Mouse (Mus musculus) gastrocnemius, postnatal 4 days (tissue): ENCODE measurements around the gene Grn. TPM values are rescaled to one million over a fixed set of nuclear protein-coding genes. Genes with fewer than 3 reads are reported as not detected.
"Not testable (repeated sequence)": the region's sequence is repeated elsewhere in the genome, so short reads cannot be mapped to it uniquely, and the experiment has no call there.

Experiments
- DNase-seq, 2 experiments: peaks; one replicate each; pipeline ENCODE4 v3.0.0; 2021 to 2022; ENCODE audit warnings: low spot score in 2 of 2, mixed read lengths in 2 of 2
- long read RNA-seq, 2 experiments: library from polyadenylated mRNA; stranded (forward); transcript quantifications; one replicate each; pipeline ENCODE4 v2.0.0; 2021
- total RNA-seq, 2 experiments: library from RNA; stranded (reverse); gene quantifications; 2 replicates each; pipeline ENCODE4 v1.2.3; 2021

The Grn gene
- 100 to 1,000 TPM; 129 to 130 TPM for total RNA-seq
- long read RNA-seq, experiment 1, transcript Grn-201 (13 exons, 2,340 nt): major isoform, 118 of 169 reads
- long read RNA-seq, experiment 1, partial matches to known transcripts: 45 of 169 reads
- long read RNA-seq, experiment 1, other reads (novel, unspliced or antisense): 6 of 169 reads
- long read RNA-seq, experiment 2, transcript Grn-201 (13 exons, 2,340 nt): major isoform, 146 of 213 reads
- long read RNA-seq, experiment 2, partial matches to known transcripts: 50 of 213 reads
- long read RNA-seq, experiment 2, other reads (novel, unspliced or antisense): 17 of 213 reads

DNA sequence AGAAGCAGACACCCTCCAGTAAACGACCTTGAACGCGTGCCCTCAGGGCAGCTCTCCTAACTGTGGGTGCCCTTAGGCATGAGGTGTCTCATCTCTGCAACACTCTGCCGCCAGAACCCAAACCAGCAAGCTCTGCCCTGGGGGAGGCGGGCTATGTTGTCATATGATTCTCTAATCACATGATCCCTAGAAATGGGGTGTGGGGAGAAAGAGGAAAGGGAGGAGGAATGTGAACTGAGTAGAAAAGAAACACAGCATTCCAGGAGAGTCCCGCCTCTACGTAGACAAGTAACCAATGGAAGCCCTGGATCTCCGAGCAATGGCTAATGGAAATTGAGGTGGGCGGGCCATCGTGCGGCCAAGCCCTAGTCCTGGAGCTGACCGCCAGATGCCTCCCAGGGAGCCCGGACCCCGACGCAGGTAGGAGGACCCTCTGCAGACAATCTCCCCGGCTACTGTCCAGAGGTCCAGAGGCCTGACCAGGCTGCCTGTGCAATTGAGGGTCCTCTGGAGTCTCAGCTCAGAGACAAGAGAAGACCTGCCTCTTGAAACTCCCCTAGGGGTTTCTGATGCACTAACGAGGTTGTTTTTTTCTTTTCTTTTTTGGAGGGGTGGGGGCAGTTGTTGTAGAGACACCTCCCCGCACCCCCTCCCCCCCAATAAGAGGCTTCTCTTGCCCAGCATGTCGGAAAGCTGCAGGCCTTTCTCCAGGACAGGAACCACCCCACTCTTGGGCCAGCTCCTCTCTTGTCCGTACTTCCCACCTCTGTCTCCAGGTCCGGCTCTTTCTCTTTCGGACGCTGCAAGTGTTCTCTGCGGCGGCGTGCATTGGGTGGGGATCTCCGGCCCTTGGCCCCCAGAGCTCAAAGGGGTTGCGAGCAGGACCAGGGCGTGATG is at the start of gene Grn:
Gene Grn (plus strand): TSS at position 195 of the 897 bp plus-strand sequence.
- peak; percentile 69 to 86 for DNase-seq

DNA sequence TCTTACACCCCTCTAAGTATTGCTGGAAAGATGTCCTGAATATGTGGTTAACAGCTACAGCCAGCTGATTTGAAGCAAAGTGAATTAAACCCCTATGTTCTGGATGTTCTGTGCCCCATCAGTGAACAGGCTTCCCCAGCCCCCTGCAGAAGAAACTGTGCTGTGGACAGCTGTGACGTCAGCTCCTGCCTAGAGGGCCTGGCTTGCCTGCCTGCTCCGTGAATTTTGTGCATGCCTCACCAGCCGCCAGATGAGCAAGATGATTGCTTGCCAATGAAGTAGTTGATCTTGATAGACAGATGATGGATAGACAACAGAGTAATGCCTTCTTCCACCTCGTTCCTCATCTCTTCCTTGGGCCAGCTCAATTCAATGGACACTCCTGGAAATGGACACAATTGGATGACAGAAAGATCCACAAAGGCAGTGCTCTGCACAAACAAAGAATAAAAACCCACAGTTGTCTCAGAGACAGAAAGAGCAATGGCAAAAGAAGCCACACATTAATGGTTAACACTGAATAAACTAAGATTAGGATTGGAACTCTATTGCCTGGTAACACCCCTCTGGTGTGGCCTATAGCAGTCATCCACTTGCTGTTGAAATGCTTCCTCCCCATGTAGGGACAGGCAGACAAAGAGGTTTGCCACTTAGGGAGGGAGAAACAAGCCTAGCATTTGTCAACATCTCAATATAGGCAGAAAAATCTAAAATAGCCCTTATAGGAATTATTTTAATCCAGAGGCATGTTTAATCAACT is 48.6 kb upstream of the Grn start:
- DNase-seq: no peak

DNA sequence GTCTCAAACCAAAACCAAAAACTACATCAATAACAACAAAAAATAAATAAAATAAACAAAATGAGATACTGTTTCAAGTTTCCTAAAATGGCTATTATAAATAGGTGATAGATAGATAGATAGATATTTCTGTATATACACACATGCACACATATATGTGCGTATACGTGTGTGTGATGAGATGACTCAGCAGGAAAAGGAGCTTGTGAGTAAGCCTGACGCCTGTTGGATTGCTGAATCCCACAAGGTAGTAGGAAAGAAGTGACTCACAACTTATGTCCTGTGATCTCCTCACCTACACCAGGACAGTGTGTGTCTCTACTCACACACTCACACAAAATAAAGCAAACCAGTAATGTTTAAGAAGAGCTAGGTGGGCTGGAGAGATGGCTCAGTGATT is 47.3 kb upstream of the Grn start:
- no peak for DNase-seq

DNA sequence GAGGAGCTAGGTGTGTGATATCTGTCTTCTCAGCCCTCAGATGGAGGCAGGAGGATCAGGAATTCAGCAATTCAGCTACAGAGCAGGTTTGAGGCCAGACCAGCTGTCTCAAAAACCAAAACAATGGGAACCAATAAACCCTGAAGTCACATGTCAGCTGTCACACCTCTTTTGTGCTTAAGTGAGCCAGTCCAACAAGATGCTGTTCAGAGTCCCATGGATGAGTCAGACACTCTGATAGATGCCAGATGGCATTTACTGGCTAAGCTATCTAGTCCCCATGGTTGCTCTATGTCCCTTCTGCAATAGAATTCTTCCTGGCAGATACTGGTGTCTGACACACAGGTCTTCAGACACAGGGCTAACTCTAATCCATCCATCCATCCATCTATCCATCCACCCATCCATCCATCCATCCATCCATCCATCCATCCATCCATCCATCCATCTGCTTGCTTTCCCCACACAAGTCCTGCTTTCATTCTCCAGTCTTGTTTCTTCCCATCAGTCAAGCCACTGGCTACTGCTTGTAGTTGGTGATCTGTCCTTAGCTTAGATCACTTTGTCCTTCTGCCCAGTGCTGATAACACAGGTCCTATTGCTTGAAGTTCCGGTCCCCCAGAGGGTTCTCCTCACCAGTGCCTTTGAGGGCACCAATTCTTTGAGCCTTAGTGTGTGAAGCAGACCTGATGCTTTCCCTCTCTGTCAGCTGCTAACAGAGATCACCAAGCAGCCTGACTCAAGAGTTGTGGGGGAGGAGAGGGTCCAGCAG is 46.6 kb upstream of the Grn start:
- no peak for DNase-seq

DNA sequence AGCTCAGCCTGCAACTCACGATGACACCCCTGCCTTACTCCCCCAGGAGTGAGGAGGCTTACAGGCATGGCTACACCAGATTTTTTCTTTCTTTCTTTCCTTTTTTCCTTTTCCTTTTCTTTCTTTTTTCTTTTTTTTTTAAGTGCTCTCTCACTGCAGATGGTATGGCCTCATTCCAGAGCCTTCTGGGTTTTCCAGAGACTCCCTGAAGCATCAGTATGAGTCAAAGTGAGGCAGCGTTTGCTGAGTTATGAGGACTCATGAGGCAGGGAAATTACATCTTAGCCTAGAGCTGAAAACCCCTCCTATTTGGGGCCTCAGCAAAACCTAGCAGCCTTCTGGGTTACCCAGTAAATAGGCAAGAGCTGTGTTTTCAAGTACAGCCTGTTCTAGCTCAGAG is 45.7 kb upstream of the Grn start:
- no peak for DNase-seq

DNA sequence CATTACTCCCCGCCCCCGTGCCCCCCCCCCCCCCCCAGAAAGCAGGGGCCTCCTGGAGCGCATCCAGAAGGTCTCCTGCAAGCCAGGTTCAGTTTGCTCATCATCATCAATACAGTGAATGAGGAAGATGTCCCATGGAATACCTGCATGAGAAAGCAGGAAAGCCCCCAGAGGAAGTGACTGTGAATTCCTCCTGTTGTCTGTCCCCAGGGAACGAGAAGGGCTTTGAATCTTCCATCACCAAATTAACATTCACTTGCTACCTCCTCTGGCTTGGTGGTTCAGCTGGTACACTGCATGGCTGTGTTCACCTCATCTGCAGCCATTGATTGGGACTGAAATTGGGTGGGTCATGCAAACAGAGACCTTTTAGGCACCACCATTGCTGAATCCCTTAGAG is 45.0 kb upstream of the Grn start:
- no peak for DNase-seq

DNA sequence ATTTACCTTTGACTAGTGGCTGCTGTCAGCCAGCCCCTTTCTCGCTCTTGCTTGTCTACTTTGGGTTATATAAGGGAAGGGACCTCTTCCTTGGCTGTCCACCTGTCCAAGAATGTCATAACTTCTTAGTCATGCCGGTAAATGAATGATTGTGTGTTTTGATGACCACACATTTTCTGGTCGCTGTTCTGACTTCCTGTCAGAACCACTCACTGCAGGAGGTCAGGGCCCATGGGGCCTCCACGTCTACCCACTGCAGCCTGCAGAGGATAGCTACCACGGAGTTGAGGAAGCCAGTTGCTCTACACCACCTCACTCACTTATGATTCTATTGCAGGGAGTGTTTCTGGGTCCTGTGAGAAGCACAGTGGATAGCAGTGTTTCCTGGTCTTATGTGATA is 44.0 kb upstream of the Grn start:
- DNase-seq: no peak

DNA sequence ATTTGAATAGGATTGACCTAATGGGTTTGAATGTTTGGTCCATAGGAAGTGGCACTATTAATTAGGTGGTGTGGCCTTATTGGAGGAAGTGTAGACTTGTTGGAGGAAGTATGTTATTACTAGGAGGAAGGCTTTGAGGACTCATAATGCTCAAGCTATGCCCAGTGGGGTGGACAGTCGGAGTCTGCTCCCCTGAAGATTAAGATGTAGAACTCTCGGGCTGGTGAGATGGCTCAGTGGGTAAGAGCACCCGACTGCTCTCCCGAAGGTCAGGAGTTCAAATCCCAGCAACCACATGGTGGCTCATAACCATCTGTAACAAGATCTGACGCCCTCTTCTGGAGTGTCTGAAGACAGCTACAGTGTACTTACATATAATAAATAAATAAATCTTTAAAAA is 40.7 kb upstream of the Grn start:
- not testable (repeated sequence) for DNase-seq

DNA sequence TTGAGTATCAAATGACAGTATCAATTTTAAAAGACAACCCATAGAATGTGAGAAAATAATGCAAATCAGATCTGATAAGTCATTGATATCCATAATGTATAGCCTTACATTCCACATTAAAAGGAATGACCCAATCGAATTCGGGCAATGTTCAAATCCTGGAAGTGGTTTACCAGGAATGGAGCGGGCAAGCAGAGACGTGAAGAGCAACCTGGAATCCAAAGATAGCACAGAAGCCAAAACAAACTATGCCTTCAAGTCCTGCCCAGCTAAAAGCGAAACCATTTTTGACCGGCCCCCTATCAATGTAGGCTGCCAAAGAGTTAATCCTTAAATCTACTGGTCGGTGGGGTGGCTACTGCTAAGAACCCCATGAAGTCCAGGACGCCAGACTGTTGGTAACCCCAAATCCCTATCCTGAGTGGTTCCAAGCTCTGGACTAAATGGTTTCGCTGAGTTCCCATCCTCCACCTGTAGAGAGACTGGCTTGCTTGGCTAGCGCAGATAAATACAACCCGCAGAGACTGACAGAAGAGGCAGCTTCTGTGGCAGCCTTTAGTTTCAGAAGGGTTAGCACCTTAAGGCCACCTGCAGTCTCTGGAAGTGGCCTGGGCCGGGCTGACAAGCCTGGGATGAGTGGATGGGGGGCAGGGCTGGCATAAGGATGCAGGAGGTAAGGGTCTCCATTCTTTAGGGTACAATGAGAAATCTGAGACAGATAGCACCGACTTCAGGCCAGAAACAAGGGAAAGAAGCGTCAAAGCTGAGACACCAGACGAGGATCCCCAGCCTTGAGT is 37.5 kb upstream of the Grn start:
- DNase-seq: no peak

DNA sequence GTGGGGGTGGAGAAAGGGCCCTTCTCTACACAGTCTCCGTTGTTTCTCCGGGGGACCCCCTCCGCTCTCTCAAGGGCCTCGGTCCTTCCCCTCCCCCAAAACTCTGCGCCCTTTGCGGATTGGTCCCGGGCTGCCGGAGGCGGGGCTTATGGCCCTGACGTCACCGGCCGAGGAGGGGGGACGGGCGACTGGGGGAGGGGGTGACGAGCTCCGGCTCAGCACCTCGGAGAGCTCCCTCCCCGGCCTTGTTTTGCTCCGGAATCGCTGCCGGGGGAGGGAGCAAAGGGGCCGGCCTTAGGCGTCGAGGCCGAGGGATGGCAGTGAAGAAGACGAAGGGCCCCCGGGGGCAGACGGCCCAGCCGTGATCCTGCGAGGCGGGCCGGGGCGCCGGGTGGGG is 36.9 kb upstream of the Grn start, which contains the start of gene Rundc3a:
Gene Rundc3a (plus strand): TSS at position 166 of the 397 bp plus-strand sequence.
- DNase-seq: peak; percentile 70 to 84

DNA sequence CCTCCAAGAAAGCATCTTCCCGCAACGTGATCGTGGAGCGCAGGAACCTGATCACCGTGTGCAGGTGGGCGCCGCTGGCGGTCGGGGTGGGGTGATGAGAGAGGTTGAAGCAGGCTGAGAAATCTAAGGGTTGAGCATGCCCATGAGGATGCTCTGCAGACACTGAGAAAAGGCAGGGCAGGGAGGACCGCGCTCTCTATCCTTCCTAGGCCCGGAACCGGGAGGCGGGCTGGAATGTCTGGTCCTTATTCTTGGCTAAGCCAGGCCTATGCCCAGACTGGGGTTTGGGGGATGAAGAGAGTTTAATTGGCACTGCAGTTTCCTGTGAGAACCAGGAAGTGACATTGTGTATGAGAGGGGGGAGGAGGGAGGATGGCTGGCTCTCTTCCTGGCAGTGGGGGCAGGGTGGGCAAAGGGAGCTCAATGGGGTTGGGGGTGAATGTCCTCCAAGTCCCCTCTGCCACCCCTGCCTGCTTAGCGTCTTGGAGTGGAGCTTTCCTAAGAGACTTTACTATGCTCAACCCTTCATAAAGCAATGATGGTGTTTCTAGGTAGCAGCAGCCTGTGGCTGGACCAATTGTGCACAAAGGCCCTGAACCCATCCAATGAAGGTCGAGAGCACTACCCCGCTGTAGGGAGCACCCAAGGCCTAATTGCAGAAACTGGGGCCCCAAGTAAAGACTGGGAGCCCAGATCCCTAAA is 36.2 kb upstream of the Grn start:
- DNase-seq: no peak

DNA sequence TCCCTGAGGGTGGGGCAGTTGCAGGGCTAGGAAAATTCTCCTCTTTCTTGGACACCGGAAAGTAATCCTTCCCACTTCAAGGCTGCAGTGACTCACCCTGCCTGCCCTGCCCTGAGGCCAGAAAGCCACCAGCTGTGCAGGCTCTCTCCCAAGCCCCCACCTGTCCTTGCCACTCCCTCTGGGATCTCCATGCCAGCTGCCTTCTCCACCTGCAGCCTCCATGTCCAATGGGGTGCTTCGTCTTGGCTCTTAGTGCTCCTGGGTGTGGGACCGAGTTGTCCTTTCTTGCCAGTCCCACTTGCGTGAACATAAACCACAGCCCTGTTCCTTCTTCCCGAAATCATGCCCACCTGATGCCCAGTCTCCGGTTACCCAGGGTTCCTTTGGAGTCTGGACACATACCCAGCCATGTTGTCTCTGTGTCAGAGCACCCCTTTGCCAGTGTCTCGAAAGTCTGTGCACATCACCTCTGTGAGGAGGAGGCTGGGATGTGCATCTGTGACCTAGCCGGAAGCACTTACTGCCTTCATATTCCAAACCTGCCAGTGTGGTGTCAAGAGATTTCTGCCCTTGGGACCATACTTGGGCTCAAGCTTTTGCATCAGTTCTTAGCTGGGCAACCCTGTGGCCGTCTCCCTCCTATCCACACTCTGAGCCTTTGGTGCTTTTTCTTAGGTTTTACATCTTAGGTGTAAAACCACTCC is 35.5 kb upstream of the Grn start:
- DNase-seq: no peak

DNA sequence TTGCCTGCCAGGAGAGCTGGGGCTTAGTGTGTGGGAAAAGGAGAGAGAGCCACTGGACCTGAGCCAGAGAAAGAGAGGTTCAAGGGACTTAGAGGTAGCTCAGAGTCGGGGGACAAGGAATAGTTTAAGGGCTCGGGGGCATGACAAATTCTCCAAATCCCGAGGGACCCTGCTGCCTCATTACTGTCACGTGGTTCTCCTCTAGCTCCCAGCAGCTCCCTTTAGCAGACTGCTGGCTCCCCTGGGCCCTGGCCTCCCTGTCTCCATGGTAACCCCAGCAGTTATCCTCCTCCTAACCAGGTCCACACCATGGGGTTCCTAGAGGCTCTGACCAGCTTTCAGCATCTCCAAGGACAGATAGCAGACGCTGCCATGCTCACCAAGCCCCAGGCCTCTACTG is 34.9 kb upstream of the Grn start:
- no peak for DNase-seq

DNA sequence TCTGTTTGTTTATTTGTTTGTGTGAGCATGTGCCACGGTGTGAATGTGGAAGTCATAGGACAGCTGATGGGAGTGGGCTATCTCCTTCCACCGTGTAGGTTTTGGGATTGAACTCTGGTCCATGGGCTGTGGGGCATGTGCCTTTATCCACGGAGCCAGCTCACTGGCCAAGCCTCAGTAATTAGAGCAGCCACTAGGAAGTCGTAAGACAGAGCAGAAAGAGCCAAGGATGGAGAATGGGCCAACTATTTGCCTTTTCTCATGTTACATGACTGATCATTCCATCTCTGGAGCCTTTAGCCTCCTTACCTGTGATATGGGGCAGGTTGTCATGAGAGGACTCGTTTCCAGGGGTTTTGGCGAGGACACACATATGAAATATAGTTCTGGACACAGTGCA is 33.9 kb upstream of the Grn start:
- DNase-seq: no peak

DNA sequence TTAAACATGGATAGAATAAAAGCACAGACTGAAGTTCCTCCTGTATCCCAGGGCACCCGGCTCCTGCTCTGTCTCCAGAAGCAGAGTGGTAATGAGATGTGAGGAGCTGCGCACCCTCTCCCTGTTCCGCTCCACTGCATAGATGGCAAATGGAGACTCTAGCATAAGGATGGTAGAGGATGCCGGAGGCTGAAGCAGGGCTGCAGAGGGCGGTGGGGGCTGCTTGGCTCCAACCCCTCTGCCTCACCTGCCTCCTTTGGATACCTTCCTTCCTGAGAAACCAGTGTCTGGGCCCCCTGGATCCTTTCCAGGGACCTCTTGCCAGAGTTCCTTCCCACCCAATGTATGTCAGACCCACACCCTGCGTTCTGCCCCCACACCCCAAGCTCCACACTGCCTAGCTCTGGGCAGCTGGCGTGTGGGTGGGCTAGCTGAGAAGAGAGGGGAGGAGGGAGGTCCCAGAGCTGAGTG is 33.4 kb upstream of the Grn start:
- DNase-seq: no peak

DNA sequence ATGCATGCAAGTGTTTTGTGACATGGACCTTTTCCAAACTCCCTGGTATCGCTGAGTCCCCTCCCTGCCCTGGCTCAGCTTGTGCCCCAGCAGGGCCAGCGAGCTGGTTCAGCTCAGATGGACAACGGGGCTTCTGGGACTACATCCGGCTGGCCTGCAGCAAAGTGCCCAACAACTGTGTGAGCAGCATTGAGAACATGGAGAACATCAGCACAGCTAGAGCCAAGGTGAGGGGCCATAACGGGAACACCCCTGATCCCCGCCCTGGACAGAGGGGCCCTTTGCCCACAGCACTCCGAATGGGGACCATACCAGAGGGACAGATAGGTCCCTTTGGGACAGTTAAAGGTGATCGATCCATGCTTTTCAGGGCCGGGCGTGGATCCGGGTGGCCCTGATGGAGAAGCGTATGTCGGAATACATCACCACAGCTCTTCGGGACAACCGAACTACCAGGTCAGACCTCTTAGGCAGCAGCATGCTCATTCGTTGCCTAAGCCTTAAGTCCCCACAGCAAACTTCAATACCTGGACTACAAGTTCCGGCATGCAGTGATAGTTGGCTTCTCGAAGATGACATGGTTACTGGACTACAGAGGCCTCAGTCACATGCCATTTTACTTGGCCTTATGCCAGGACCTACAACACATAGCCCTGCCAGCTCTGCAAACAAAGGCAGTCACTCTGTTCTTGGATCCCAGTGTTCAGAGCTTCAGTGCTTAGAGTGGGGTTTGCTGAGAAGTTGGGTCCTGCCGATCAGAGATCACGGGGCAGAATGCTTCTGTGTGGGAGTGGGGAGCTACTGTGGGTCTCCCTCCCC is 31.9 kb upstream of the Grn start:
- DNase-seq: no peak

DNA sequence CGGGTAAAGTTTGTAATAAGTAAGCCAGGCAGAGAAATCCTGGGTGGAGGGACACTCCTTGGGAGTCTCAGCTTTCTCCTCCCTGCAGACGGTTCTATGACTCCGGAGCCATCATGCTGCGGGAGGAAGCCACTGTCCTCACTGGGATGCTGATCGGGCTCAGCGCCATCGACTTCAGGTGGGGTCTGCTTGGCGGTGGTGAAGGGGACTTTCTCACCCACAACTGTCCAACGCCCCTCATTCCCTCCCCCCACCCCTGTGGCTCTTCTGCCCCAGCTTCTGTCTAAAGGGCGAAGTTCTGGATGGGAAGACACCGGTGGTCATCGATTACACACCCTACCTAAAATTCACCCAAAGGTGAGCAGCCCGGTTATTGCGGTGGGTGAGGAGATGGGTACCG is 31.0 kb upstream of the Grn start:
- DNase-seq: no peak

DNA sequence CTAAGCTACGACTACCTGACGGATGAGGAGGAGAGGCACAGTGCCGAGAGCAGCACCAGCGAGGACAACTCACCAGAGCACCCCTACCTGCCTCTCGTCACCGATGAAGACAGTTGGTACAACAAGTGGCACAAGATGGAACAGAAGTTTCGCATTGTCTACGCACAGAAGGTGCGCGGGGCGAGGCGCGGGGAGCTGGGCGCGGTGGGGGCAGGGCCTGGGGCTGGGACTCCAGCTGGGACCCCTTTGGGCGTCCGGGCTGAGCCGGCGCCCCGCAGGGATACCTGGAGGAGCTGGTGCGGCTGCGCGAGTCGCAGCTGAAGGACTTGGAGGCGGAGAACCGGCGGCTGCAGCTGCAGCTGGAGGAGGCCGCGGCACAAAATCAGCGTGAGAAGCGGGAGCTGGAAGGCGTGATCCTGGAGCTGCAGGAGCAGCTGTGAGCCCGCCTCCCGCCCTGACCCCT is 30.5 kb upstream of the Grn start:
- peak in 1 of 2 experiments; percentile 42 for DNase-seq
